Mouse (Mus musculus): Measurements from ENCODE around the gene Mfsd12.

The Mfsd12 gene

GRCm38 (mm10) chr10:81329194-81329975, 27.9 kb upstream of the Mfsd12 start:
- DNase-seq (ENCODE audit: low spot score in 2 of 2), result no peak

DNA sequence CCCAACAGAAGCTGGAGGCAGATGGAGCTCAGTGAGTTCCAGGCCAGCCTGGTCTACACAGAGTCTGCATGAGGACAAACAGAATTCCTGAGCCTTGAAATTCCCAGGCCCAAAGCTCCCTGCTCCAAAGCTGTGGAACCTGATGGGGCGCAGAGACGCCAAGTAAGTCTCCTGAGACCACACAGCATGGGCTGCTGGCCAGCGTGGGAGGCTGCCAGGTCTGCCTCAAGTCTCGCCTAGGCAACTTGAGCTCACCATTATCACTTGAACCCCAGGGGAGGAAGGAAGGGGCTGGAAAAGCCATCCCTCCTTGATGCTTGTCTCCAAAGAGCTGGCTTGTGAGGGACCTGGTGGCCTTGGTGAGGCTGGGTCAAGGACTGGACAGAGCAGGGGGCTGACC, 27.3 kb upstream of the Mfsd12 start:
- DNase-seq (ENCODE audit: low spot score in 2 of 2), result no peak

- DNase-seq (ENCODE audit: low spot score in 2 of 2), result no peak
Observed at GRCm38 (mm10) chr10:81332277-81332676, 25.0 kb upstream of the Mfsd12 start.

DNA sequence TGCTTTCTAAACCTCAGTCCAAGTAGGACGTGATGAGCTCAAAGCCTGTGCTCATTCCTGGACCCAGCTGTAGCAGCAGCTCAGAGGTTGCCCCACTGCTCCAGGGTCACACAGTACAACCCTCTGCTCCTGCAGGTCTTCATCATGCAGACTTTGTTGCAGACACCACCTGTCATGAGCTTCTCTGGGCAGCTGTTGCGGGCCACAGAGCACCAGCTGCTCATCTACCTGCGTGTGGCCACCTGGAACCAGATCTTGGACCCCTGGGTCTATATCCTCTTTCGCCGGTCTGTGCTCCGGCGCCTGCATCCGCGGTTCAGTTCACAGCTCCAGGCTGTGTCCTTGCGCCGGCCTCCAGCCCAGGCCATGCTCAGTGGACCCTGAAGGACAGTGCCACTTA, 23.0 kb upstream of the Mfsd12 start:
- DNase-seq (ENCODE audit: low spot score in 2 of 2), result no peak

DNA sequence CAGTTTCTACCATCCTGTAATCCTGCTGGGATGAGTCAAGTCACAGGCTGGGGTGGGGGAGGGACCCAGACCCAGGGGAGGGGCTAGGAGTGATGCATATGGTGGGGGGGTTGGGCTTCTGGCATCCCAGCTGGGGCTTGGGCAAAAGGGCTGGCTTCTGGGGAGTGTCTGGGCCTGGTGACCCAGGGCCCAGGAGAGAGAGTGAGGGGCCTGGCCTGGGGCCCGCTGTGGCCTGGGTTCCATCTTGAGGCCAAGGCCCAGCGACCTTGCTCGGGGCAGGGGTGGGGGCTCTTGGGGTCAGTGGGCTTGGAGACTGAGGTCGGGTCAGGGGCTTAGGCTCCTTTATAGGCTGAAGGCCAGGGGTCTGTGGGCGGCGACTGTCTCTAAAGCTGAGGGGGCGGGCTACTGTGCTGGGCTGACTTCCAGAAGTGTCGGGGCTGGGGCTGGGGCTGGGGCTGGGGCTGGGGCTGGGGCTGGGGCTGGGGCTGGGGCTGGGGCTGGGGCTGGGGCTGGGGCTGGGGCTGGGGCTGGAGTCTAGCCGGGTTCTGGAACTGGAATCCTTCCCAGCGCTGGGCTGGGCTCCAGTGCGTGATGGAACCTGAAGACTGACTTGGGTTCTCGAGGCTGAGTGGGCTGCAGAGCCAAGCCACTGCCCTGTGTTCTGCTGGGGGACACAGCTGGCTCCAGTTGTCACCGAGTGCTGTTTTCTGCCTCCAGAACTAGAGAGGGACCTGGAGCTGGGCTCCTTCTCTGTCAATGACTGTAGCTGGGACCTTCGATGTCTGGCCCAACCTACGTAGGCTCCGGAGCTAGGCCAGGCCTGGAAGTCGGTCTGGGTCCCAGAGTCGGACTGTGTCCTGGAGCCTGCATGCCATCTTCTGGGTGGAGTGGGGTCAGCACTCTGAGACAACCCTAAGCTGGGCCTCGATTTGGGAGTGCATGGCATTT, 21.6 kb upstream of the Mfsd12 start:
- DNase-seq (ENCODE audit: low spot score in 2 of 2), result no peak

- DNase-seq (ENCODE audit: low spot score in 2 of 2), result no peak
Observed at GRCm38 (mm10) chr10:81336558-81336957, 20.7 kb upstream of the Mfsd12 start.

DNA sequence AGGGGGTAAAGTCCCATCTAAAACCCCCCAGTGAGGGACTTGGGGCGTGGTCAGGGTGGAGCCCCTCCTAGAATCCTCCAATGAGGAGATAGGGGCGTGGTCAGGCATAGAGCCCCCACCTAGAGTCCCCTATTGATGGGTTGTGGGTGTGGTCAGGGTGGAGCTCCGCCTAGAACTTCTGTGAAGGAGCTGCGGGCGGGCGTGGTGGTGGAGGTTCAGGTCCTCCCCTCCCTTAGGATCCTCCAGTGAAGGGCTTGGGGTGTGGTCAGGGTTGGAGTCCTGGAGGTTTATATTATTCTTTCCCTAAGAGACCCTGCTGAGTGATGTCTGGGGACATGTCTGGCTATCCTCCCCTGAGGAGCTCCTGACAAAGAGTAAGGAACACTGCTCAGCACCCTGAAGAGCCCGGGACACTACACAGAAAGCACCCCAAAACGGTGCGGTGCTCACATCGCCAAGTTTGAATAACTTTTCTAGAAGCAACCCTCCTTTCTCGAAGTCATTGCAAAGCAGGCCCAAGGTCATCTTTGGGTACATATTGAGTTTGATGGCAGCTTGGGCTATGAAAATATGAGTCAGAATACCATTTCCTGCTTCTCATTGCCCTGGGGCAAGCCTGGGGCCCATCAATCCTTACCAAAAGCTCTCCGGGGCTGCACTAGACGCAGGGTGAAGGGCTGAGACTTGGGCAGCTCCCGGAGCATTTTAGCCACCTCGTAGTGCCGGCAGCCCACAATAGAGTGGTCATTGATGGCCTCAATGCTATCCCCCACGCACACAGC, 16.5 kb upstream of the Mfsd12 start:
- DNase-seq (ENCODE audit: low spot score in 2 of 2), result no peak

GRCm38 (mm10) chr10:81341333-81341949, 15.8 kb upstream of the Mfsd12 start:
- DNase-seq (ENCODE audit: low spot score in 2 of 2), result no peak

DNA sequence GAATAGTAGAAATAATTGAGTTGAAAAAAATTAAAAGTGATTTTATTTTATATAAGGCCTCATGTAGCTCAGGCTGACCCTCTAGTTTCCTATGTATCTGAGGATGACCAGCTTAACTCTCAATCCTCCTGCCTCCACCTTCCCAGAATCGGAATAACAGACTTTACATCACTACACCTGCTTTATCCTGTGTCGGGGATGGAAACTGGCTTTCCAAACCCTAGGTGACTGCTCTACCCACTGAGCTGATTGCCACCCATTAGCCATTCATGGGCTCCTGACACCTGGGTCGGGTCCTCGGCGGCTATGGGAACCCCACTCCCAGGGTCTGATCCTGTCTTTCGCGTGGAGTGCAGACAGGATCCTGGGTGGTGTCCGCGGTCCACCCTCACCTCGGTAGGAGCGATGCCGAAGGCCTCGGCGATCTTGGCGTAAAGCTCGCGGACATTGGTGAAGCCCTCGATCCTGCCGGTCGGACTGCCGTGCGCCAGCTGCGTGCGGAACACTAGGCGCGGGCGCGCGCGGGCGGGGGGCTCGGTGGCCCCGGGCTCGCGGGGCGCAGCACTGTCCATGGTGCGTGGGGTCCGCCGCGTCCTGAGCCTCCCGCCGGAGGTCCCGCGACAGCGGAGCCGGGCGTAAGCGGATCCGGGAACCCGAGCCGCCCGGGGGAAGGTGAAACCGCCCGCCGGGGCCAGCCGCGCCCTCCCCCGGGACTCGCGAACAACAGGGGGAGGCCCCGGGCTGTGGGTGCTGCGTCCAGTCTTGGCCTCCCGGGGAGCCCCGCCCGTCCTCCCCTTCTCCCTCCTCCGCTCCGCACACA, 14.4 kb upstream of the Mfsd12 start, which contains the start of gene Gipc3:
TSS of gene Gipc3 (minus strand) at position 581 of the 820 bp plus-strand sequence.
- DNase-seq (ENCODE audit: low spot score in 2 of 2), result no peak

GRCm38 (mm10) chr10:81344421-81345161, 12.7 kb upstream of the Mfsd12 start:
- no peak for DNase-seq (ENCODE audit: low spot score in 2 of 2)

- DNase-seq (ENCODE audit: low spot score in 2 of 2), result no peak
Observed at GRCm38 (mm10) chr10:81345162-81345534, 12.1 kb upstream of the Mfsd12 start.

DNA sequence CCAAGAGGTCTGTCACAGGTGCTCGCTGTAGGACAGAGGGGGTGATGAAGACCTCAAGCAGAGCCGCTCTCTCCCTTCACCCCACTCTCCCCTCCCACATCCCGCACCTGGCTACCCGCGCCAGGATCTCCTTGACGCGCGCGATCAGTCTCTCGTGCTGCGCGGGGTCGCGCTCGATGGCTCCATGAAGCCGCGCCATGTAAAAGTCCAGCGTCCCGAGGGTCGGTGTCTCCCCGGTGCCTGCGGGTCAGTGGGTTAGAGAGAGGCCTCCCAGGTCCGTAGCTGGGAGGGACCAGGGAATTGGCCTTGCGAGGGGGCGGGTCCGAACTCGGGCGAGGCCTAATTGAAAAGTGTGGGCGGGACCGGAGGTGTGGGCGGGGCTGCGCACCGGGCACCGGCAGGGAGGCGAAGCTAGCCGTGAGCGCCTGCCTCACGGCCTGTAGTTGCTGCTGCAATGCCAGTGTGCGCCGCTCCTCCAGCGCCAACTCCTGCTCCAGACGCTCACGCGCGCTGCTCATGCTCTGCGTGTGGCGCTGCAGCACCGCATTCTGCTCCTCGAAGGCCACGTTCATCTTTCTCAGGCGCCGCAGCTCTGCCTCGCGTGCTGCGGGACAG, 10.7 kb upstream of the Mfsd12 start:
- peak in 1 of 2 experiments; percentile 36 for DNase-seq (ENCODE audit: low spot score in 2 of 2)

DNA sequence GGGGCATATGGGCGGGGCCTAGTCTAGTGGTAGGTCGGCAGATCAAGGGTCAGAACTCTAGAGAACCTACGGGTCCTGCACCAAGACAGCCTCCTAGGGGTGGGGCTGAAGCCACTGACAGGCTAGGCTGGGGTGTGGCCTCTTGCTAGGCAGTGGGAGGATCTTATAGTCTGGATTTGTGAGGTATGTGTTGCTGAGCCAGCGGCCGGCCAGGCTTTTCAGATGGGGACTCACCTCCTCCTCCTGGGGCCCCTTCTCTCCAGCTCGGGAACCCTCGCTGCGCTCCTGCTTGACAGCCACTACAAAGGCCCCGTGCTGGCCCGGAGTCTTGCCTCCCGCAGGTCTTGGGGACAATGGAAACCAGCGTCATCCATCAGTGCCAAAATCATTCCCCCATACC, 8.1 kb upstream of the Mfsd12 start:
- DNase-seq (ENCODE audit: low spot score in 2 of 2), result no peak

- no peak for DNase-seq (ENCODE audit: low spot score in 2 of 2)
Observed at GRCm38 (mm10) chr10:81349961-81350350, 7.3 kb upstream of the Mfsd12 start.

GRCm38 (mm10) chr10:81350351-81351063, 6.8 kb upstream of the Mfsd12 start, which contains the start of gene Hmg20b:
Gene Hmg20b (minus strand): TSS chr10:81350480.
- peak; percentile 99 to 100 for DNase-seq (ENCODE audit: low spot score in 2 of 2)

DNA sequence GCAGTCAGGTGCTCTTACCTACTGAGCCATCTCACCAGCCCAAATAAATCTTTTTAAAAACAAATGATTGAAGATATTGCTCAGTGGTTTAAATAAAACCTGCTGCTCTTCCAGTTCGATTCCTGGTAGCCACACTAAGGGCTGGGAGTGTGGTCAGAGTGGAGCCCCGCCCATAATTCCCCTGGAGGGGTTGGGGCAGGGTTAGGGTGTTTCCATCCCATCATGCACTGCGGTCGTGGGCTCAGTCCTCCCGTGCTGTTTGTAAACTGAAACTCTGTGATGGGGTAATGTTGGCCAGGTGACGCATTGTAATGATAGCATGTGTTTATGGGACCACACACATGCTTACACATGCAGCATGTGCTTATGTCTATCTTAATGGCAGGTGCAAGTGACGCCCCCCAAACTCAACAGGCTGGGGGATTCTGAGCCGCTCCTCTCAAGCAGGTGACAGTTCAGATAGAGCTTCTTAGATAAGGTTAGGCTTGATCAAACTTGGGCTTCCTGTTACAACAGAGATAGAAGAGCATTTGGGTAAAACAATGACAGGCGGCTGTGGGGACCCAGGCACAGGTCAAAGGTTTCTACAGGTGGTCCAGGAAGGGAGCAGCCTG, 5.5 kb upstream of the Mfsd12 start:
- DNase-seq (ENCODE audit: low spot score in 2 of 2), result no peak

GRCm38 (mm10) chr10:81354738-81355477, 2.4 kb upstream of the Mfsd12 start:
- no peak for DNase-seq (ENCODE audit: low spot score in 2 of 2)

GRCm38 (mm10) chr10:81355533-81355932, 1.8 kb upstream of the Mfsd12 start:
- no peak for DNase-seq (ENCODE audit: low spot score in 2 of 2)
